8 mouse cellular contexts compared by ENCODE assay signal in the genomic region with DNA sequence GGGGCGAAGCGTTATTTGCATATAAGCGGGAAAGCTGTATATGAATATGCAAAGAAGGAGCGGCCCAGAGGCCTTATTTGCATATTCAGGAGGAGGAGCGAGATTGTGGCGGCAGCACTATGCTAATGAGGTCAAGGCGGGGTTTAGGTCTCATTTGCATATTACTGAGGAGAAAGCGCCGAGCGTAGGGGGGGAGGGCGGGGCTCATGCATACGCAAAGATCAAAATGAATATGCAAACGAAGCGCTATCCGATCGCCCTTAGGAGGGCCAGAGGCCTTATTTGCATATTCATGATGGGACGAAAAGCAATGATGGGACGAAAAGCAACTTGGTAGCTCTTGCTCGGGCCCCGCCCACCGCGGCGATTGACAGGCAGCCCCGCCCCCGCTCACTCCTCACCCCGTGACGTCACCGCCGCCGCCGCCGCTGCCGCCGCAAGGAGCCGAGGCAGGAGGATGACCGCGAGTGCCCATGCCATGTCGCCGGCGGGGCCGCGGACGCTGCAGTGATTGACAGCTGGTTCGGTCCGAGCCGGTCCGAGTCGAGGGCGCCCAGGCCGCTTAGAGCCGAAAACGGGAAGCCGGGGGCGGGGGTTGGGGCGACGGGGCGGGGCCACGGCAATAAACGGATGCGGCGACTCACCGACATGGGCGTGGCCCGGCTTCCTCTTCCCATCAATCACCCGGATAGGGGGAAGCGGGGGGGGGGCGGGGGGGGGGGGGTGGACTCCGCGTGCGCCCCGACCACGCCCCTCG. TPM values are rescaled to one million over a fixed set of nuclear protein-coding genes. Genes with fewer than 3 reads are reported as not detected.
DNase-seq lines count a peak whose midpoint lies in the region; ATAC-seq lines count a peak whose summit lies in the region.

A gene (minus strand): TSS at position 590 of the 757 bp plus-strand sequence.

- H3K27me3 ChIP-seq in lung, embryonic 16.5 days (ENCODE audit: control insufficient read depth, insufficient read depth, low read depth, low read length), result no peaks in the 10 kb centered on the region

- H3K27ac ChIP-seq in lung, embryonic 16.5 days (ENCODE audit: low read length), result peak within 1 kb of the TSS; percentile 98

- peaks cover 22% of the 10 kb centered on the region for H3K36me3 ChIP-seq in lung, embryonic 16.5 days (ENCODE audit: control insufficient read depth, insufficient read depth, low read length)

- peak within 1 kb of the TSS; percentile 77 for H3K9ac ChIP-seq in lung, embryonic 16.5 days (ENCODE audit: low read length)

- WGBS in lung, embryonic 16.5 days, result under 1% methylated on average over 51 of the region's 73 CpGs

- peak; percentile 30 for ATAC-seq in hematopoietic stem cell, adult 5-6 weeks (replicated peaks in 1 of 2; ENCODE audit: insufficient read depth in 1 of 2, low FRiP score in 2 of 2, low TSS enrichment in 1 of 2, low read depth in 1 of 2, poor library complexity in 2 of 2, severe bottlenecking in 2 of 2)
- ATAC-seq in lung, embryonic 16.5 days (ENCODE audit: low read depth), result peak; percentile 61

- H3K9me3 ChIP-seq in lung, embryonic 16.5 days (ENCODE audit: control insufficient read depth, low read length), result peaks cover 28% of the 10 kb centered on the region

- H3K4me2 ChIP-seq in lung, embryonic 16.5 days (ENCODE audit: low read depth, low read length), result peak within 1 kb of the TSS; percentile 63

- peak within 1 kb of the TSS; percentile 80 for H3K4me3 ChIP-seq in lung, embryonic 16.5 days (ENCODE audit: low read length)

- H3K4me1 ChIP-seq in lung, embryonic 16.5 days (replicated peaks; ENCODE audit: control insufficient read depth, insufficient read depth, low read length), result no peaks in the 10 kb centered on the region

- DNase-seq in MEL-GATA-1-ER (ENCODE audit: extremely low read depth, low read depth), result peak; percentile 97
- peak; percentile 98 for DNase-seq in cerebellum, adult 8-10 months
- DNase-seq in forelimb bud, embryonic 11.5 days (ENCODE audit: low read depth, low spot score), result peak; percentile 87
- DNase-seq in layer of hippocampus, adult 9-10 months (ENCODE audit: low spot score), result peak; percentile 76
- DNase-seq in ovary, postnatal 10 days (ENCODE audit: low spot score), result peak; percentile 88
- DNase-seq in thymus, postnatal 10 days (ENCODE audit: low spot score in 2 of 2), result peak; percentile 90 to 92

RNA-seq across cellular contexts. Expression of the gene that starts here (rescaled TPM):
- total RNA-seq in hematopoietic stem cell, adult 5-6 weeks (2017), result 31.9 and 43.6 TPM in 2 replicates
- 11.8 and 13.2 TPM in 2 replicates for polyA plus RNA-seq in lung, embryonic 16.5 days (2015; fragmentation: Nextera tagmentation; extraction: Ambion mirVana)

Comparison
In these comparisons a context has a peak if more than half of its experiments do, and no peak if none do; other contexts are left out.
1. Peak in every context shown above with its lines: DNase-seq, ATAC-seq, H3K4me3 ChIP-seq and H3K27ac ChIP-seq.